Mouse (Mus musculus) bone marrow macrophage, adult 2 months (primary cell): Measurements from ENCODE around the gene Rps10.

Experiments
- CTCF ChIP-seq: IDR thresholded peaks from 2 replicates; pipeline ENCODE4 v1.5.1; 2012; ENCODE audit warnings: low read depth, mild to moderate bottlenecking, low read length, moderate library complexity
- POLR2A ChIP-seq: IDR thresholded peaks from 2 replicates; pipeline ENCODE4 v1.6.1; 2012; ENCODE audit warnings: mild to moderate bottlenecking, low read depth, low read length, borderline replicate concordance

DNA sequence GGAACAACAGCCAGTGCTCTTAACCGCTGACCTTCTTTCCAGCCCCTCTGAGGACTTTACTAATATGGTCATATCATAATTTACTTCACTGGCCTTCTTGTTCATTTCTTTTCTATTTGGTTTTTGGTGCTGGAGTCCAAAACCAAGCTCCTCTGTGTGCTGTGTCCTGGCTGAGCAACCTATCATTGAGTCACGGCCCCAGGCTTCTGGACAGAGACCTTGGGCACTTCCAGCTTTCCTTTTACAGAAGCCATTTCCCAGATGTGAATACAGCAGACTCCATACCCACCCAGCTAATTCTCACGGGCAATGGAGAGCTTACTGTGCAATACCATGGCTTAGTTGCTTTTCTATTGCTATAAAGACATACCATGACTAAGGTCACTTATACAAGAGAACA is 36.2 kb downstream of the Rps10 start:
- TF ChIP-seq CTCF (no peak), POLR2A (no peak)
